Mouse (Mus musculus) G1E (cell line): Measurements from ENCODE around the gene Zfp488.

Experiments
- CTCF ChIP-seq: IDR thresholded peaks from 2 replicates; pipeline ENCODE4 v1.5.1; 2012; ENCODE audit warnings: low read depth, low read length, inconsistent platforms, mixed read lengths
- GATA1 ChIP-seq: IDR thresholded peaks from 2 replicates; pipeline ENCODE4 v1.6.1; 2012; ENCODE audit warnings: borderline replicate concordance, low read length, inconsistent platforms, mixed read lengths
- POLR2AphosphoS5 ChIP-seq: IDR thresholded peaks from 2 replicates; pipeline ENCODE4 v1.6.1; 2012; ENCODE audit warnings: low read depth, low read length, inconsistent platforms; ENCODE audit not compliant: insufficient replicate concordance
- TAL1 ChIP-seq: conservative IDR thresholded peaks from 2 replicates; pipeline ENCODE4 v1.6.1; 2012; ENCODE audit warnings: low read depth, low read length, inconsistent platforms, mixed read lengths

DNA sequence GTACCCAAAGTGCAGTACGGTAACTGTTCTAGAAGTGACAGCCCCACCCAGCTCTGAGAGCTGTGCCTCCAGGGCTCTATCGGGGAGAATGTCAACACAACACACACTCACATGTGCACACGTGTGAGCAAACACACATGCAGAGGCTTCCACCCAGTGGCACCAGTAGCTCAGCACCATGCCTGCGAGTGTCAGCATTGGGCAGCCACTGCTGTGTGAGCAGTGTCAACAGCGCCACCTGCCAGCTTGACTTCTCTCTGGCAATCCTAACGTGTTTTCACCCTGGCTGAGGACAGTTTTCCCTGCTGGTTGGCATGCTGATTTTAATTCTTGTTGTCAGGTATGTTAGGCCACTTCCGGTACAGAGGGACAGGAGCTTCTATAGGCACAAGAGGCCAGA is 5.9 kb downstream of the Zfp488 start:
- TF ChIP-seq GATA1, result no peak
- no peak for TF ChIP-seq CTCF
- TF ChIP-seq POLR2AphosphoS5, result no peak
- TF ChIP-seq TAL1, result no peak
